Mouse (Mus musculus): ENCODE results near the gene Iscu. TPM values are rescaled to one million over a fixed set of nuclear protein-coding genes. Genes with fewer than 3 reads are reported as not detected.
A peak's percentile ranks its signal among the peaks of the same experiment; 100 is the strongest.

The Iscu gene
- total RNA-seq, 1 experiment, result 78.4 TPM

- Histone ChIP-seq H3K36me3 (ENCODE audit: control insufficient read depth, insufficient read depth, low read length, poor library complexity, severe bottlenecking) (peaks cover 38% of the 10 kb centered on the region), H3K9ac (ENCODE audit: insufficient read depth, low read depth, low read length, poor library complexity, severe bottlenecking) (peak overlapping the region; percentile 98), H3K4me3 (ENCODE audit: insufficient read depth in 1 of 2, low read depth in 1 of 2, low read length in 2 of 2, poor library complexity in 1 of 2, severe bottlenecking in 1 of 2) (peak overlapping the region; percentile 89 to 97), H3K27ac (ENCODE audit: insufficient read depth, low read depth, low read length, poor library complexity, severe bottlenecking) (peak overlapping the region; percentile 91), H3K9me3 (ENCODE audit: control insufficient read depth, insufficient read depth, low read depth, low read length) (no peaks in the 10 kb centered on the region), H3K4me1 (ENCODE audit: control insufficient read depth in 2 of 2, insufficient read depth in 2 of 2, low read length in 2 of 2, poor library complexity in 1 of 2) (peaks cover 2 to 5% of the 10 kb centered on the region in 2 experiments; a peak in 3 of 4 replicates)
- TF ChIP-seq ZC3H11A (IDR thresholded peaks at IDR 0.05; ENCODE audit: borderline replicate concordance, low read depth, low read length), result no peak
- peak; percentile 81 for TF ChIP-seq HCFC1 (IDR thresholded peaks at IDR 0.05; ENCODE audit: borderline replicate concordance, insufficient read depth, low read length)
- in situ Hi-C loops (cut with MboI; ENCODE audit: low sequenced_read_pairs in 2 of 2, unreplicated experiment in 2 of 2), result no loop called here
- DNase-seq (ENCODE audit: low read depth, low spot score), result peak; percentile 55
These were observed 1.1 kb upstream of the Iscu start for GRCm38 (mm10) chr5:113771213-113772162.

- Histone ChIP-seq H3K4me1 (ENCODE audit: control insufficient read depth in 2 of 2, insufficient read depth in 2 of 2, low read length in 2 of 2, poor library complexity in 1 of 2) (peaks cover 2 to 4% of the 10 kb centered on the region in 2 experiments; a peak in 3 of 4 replicates), H3K4me3 (ENCODE audit: insufficient read depth in 1 of 2, low read depth in 1 of 2, low read length in 2 of 2, poor library complexity in 1 of 2, severe bottlenecking in 1 of 2) (peak overlapping the region; percentile 80 to 97), H3K9me3 (ENCODE audit: control insufficient read depth, insufficient read depth, low read depth, low read length) (no peaks in the 10 kb centered on the region), H3K9ac (ENCODE audit: insufficient read depth, low read depth, low read length, poor library complexity, severe bottlenecking) (peak overlapping the region; percentile 83), H3K27ac (ENCODE audit: insufficient read depth, low read depth, low read length, poor library complexity, severe bottlenecking) (no peak overlapping the region), H3K36me3 (ENCODE audit: control insufficient read depth, insufficient read depth, low read length, poor library complexity, severe bottlenecking) (peaks cover 32% of the 10 kb centered on the region)
- in situ Hi-C loops (cut with MboI; ENCODE audit: low sequenced_read_pairs in 2 of 2, unreplicated experiment in 2 of 2), result no loop called here
- DNase-seq (ENCODE audit: low read depth, low spot score), result no peak
- TF ChIP-seq ZNF384 (IDR thresholded peaks at IDR 0.05; ENCODE audit: low read depth, low read length) (no peak), CHD2 (IDR thresholded peaks at IDR 0.05; ENCODE audit: low read depth, low read length) (no peak), HCFC1 (IDR thresholded peaks at IDR 0.05; ENCODE audit: borderline replicate concordance, insufficient read depth, low read length) (no peak), ZC3H11A (IDR thresholded peaks at IDR 0.05; ENCODE audit: borderline replicate concordance, low read depth, low read length) (no peak), MAFK (IDR thresholded peaks at IDR 0.05; ENCODE audit: insufficient read depth, low read depth, low read length) (no peak)
These were observed 464 bp downstream of the Iscu start for GRCm38 (mm10) chr5:113772905-113773519.

GRCm38 (mm10) chr5:113773664-113774063, 1.1 kb downstream of the Iscu start:
- peak; percentile 75 for DNase-seq (ENCODE audit: low read depth, low spot score)
- Histone ChIP-seq H3K4me3 (ENCODE audit: insufficient read depth in 1 of 2, low read depth in 1 of 2, low read length in 2 of 2, poor library complexity in 1 of 2, severe bottlenecking in 1 of 2) (peak overlapping the region; percentile 80 to 97; a peak in 3 of 4 replicates), H3K27ac (ENCODE audit: insufficient read depth, low read depth, low read length, poor library complexity, severe bottlenecking) (no peak overlapping the region), H3K36me3 (ENCODE audit: control insufficient read depth, insufficient read depth, low read length, poor library complexity, severe bottlenecking) (peaks cover 26% of the 10 kb centered on the region), H3K9ac (ENCODE audit: insufficient read depth, low read depth, low read length, poor library complexity, severe bottlenecking) (0 out of 2 replicates have a peak overlapping the region, but pooled peaks have one; percentile 83), H3K4me1 (ENCODE audit: control insufficient read depth in 2 of 2, insufficient read depth in 2 of 2, low read length in 2 of 2, poor library complexity in 1 of 2) (peaks cover 2% of the 10 kb centered on the region in 2 experiments; a peak in 3 of 4 replicates), H3K9me3 (ENCODE audit: control insufficient read depth, insufficient read depth, low read depth, low read length) (no peaks in the 10 kb centered on the region)
- in situ Hi-C loops (cut with MboI; ENCODE audit: low sequenced_read_pairs in 2 of 2, unreplicated experiment in 2 of 2), result no loop called here
- TF ChIP-seq MAFK (IDR thresholded peaks at IDR 0.05; ENCODE audit: insufficient read depth, low read depth, low read length) (no peak), ZNF384 (IDR thresholded peaks at IDR 0.05; ENCODE audit: low read depth, low read length) (no peak), CHD2 (IDR thresholded peaks at IDR 0.05; ENCODE audit: low read depth, low read length) (no peak), HCFC1 (IDR thresholded peaks at IDR 0.05; ENCODE audit: borderline replicate concordance, insufficient read depth, low read length) (0 out of 2 replicates have a peak, but pooled peaks have one; percentile 36), ZC3H11A (IDR thresholded peaks at IDR 0.05; ENCODE audit: borderline replicate concordance, low read depth, low read length) (peak; percentile 84)

- in situ Hi-C loops (cut with MboI; ENCODE audit: low sequenced_read_pairs in 2 of 2, unreplicated experiment in 2 of 2), result loop anchor here in 1 of 2 experiments (5.0 kb wide), 1 partner anchor 37 kb away; no protein-coding TSS in a partner anchor
- TF ChIP-seq ZC3H11A (IDR thresholded peaks at IDR 0.05; ENCODE audit: borderline replicate concordance, low read depth, low read length) (no peak), HCFC1 (IDR thresholded peaks at IDR 0.05; ENCODE audit: borderline replicate concordance, insufficient read depth, low read length) (no peak), ZNF384 (IDR thresholded peaks at IDR 0.05; ENCODE audit: low read depth, low read length) (no peak), MAFK (IDR thresholded peaks at IDR 0.05; ENCODE audit: insufficient read depth, low read depth, low read length) (no peak), CHD2 (IDR thresholded peaks at IDR 0.05; ENCODE audit: low read depth, low read length) (no peak)
- DNase-seq (ENCODE audit: low read depth, low spot score), result no peak
- no peak overlapping the region for H3K4me3 ChIP-seq (ENCODE audit: insufficient read depth in 1 of 2, low read depth in 1 of 2, low read length in 2 of 2, poor library complexity in 1 of 2, severe bottlenecking in 1 of 2)
- peaks cover 0 to 2% of the 10 kb centered on the region in 2 experiments; a peak in 2 of 4 replicates for H3K4me1 ChIP-seq (ENCODE audit: control insufficient read depth in 2 of 2, insufficient read depth in 2 of 2, low read length in 2 of 2, poor library complexity in 1 of 2)
- H3K9ac ChIP-seq (ENCODE audit: insufficient read depth, low read depth, low read length, poor library complexity, severe bottlenecking), result no peak overlapping the region
- peaks cover 21% of the 10 kb centered on the region for H3K36me3 ChIP-seq (ENCODE audit: control insufficient read depth, insufficient read depth, low read length, poor library complexity, severe bottlenecking)
- H3K9me3 ChIP-seq (ENCODE audit: control insufficient read depth, insufficient read depth, low read depth, low read length), result no peaks in the 10 kb centered on the region
- H3K27ac ChIP-seq (ENCODE audit: insufficient read depth, low read depth, low read length, poor library complexity, severe bottlenecking), result no peak overlapping the region
These were observed 3.0 kb downstream of the Iscu start for GRCm38 (mm10) chr5:113775585-113775984.

Measured in ES-E14 (cell line).